Mouse (Mus musculus) left cerebral cortex, postnatal 4 days (tissue): ENCODE data around the gene Ttc1. TPM values are rescaled to one million over a fixed set of nuclear protein-coding genes. Genes with fewer than 3 reads are reported as not detected.

Experiments used
- DNase-seq: peaks from one replicate; pipeline ENCODE4 v3.0.0-alpha.2; 2022
- intact Hi-C: fragments of 180-260 bp; cut with DNase I; formaldehyde crosslinking; loops from one replicate; pipeline ENCODE4 v1.15.1; 2025
- total RNA-seq, 2 experiments: library from RNA; stranded (reverse); gene quantifications; 2 replicates each; pipeline ENCODE4 v1.2.3; 2021

Ttc1 gene
- 10 to 100 TPM; 43.7 to 46.8 TPM for total RNA-seq

GRCm38 (mm10) chr11:43747233-43748226 lies at the start of gene Ttc1:
Ttc1 (minus strand) TSS chr11:43748008.
- intact Hi-C loops = loop anchor here (10.0 kb wide), 1 partner anchor 253 kb away; no protein-coding TSS in a partner anchor
- DNase-seq = peak; percentile 96

GRCm38 (mm10) chr11:43795992-43796391 lies 48.2 kb upstream of the Ttc1 start:
- DNase-seq = peak; percentile 27
- intact Hi-C loops = no loop called here

GRCm38 (mm10) chr11:43790446-43790845 lies 42.6 kb upstream of the Ttc1 start:
- intact Hi-C loops = no loop called here

GRCm38 (mm10) chr11:43783772-43784171 lies 36.0 kb upstream of the Ttc1 start:
- peak; percentile 78 for DNase-seq
- intact Hi-C loops = loop anchor here (2.0 to 5.0 kb wide), 2 partner anchors 53 to 549 kb away; no protein-coding TSS in a partner anchor

More at GRCm38 (mm10) chr11:43790446-43790845, 42.6 kb upstream of the Ttc1 start:
- DNase-seq = no peak

GRCm38 (mm10) chr11:43783106-43783505 lies 35.3 kb upstream of the Ttc1 start:
- DNase-seq = no peak
- intact Hi-C loops = loop anchor here (5.0 kb wide), 1 partner anchor 549 kb away; no protein-coding TSS in a partner anchor

GRCm38 (mm10) chr11:43779551-43779950 lies 31.7 kb upstream of the Ttc1 start:
- no peak for DNase-seq
- intact Hi-C loops = no loop called here

- DNase-seq = no peak
- intact Hi-C loops = no loop called here
These were observed 28.5 kb upstream of the Ttc1 start for GRCm38 (mm10) chr11:43776324-43776694.

- peak; percentile 8 for DNase-seq
- intact Hi-C loops = no loop called here
These were observed 27.9 kb upstream of the Ttc1 start for GRCm38 (mm10) chr11:43775469-43776323.

- intact Hi-C loops = no loop called here
- DNase-seq = peak; percentile 2
These were observed 25.9 kb upstream of the Ttc1 start for GRCm38 (mm10) chr11:43773725-43774124.

GRCm38 (mm10) chr11:43770110-43770509 lies 22.3 kb upstream of the Ttc1 start:
- intact Hi-C loops = no loop called here
- no peak for DNase-seq

GRCm38 (mm10) chr11:43767749-43768148 lies 19.9 kb upstream of the Ttc1 start:
- intact Hi-C loops = loop anchor here (5.0 to 10.0 kb wide), 2 partner anchors 565 to 687 kb away; no protein-coding TSS in a partner anchor
- DNase-seq = no peak

GRCm38 (mm10) chr11:43766922-43767648 lies 19.3 kb upstream of the Ttc1 start:
- peak; percentile 77 for DNase-seq
- intact Hi-C loops = loop anchor here (5.0 to 10.0 kb wide), 2 partner anchors 565 to 688 kb away; no protein-coding TSS in a partner anchor

GRCm38 (mm10) chr11:43758436-43758835 lies 10.6 kb upstream of the Ttc1 start:
- DNase-seq = peak; percentile 36
- intact Hi-C loops = no loop called here

- DNase-seq = no peak
- intact Hi-C loops = no loop called here
These were observed 7.6 kb upstream of the Ttc1 start for GRCm38 (mm10) chr11:43755411-43755810.

- no peak for DNase-seq
- intact Hi-C loops = no loop called here
These were observed 6.8 kb upstream of the Ttc1 start for GRCm38 (mm10) chr11:43754568-43754967.

GRCm38 (mm10) chr11:43751542-43751941 lies 3.7 kb upstream of the Ttc1 start:
- no peak for DNase-seq
- intact Hi-C loops = no loop called here

- no peak for DNase-seq
- intact Hi-C loops = no loop called here
These were observed 19.0 kb downstream of the Ttc1 start for GRCm38 (mm10) chr11:43728737-43729301.

- intact Hi-C loops = no loop called here
- DNase-seq = no peak
These were observed 20.0 kb downstream of the Ttc1 start for GRCm38 (mm10) chr11:43727796-43728195.

GRCm38 (mm10) chr11:43723411-43723810 lies 24.4 kb downstream of the Ttc1 start:
- intact Hi-C loops = no loop called here
- no peak for DNase-seq

- intact Hi-C loops = no loop called here
- no peak for DNase-seq
These were observed 35.6 kb downstream of the Ttc1 start for GRCm38 (mm10) chr11:43712178-43712577.
